Mouse (Mus musculus) layer of hippocampus, adult 2 months (tissue): Measurements from ENCODE around the gene Mdm2. TPM values are rescaled to one million over a fixed set of nuclear protein-coding genes. Genes with fewer than 3 reads are reported as not detected.
A peak's percentile ranks its signal among the peaks of the same experiment; 100 is the strongest.

ENCODE experiments used
- DNase-seq, 2 experiments: peaks; one replicate each; pipeline ENCODE4 v3.0.0; 2022; ENCODE audit warnings: low spot score in 2 of 2
- H3K27ac ChIP-seq: fragments of 200-600 bp; 2 replicates; pipeline ENCODE4 v1.8.1; 2022
- H3K4me3 ChIP-seq: fragments of 200-600 bp; 2 replicates; pipeline ENCODE4 v1.8.1; 2022; ENCODE audit warnings: mild to moderate bottlenecking
- CTCF ChIP-seq: fragments of 200-600 bp; conservative IDR thresholded peaks from 2 replicates; pipeline ENCODE4 v1.8.1; 2022; ENCODE audit warnings: antibody characterized with exemption, mild to moderate bottlenecking, moderate library complexity
- total RNA-seq, 2 experiments: library from RNA; stranded (reverse); gene quantifications; 2 replicates each; pipeline ENCODE4 v1.2.3; 2021

Gene Mdm2
- total RNA-seq, 2 experiments from 2014 or later, result 55.1 to 66.0 TPM

- Histone ChIP-seq H3K4me3 (no peak overlapping the region), H3K27ac (peak overlapping the region; percentile 88)
- no peak for TF ChIP-seq CTCF
- no peak for DNase-seq
These were observed 36.1 kb downstream of the Mdm2 start for GRCm38 (mm10) chr10:117674359-117675019.

- TF ChIP-seq CTCF, result no peak
- no peak for DNase-seq
- Histone ChIP-seq H3K4me3 (no peak overlapping the region), H3K27ac (peak overlapping the region; percentile 10; the same call in 1 of the 2 replicates)
These were observed 36.6 kb downstream of the Mdm2 start for GRCm38 (mm10) chr10:117673913-117674312.

DNA sequence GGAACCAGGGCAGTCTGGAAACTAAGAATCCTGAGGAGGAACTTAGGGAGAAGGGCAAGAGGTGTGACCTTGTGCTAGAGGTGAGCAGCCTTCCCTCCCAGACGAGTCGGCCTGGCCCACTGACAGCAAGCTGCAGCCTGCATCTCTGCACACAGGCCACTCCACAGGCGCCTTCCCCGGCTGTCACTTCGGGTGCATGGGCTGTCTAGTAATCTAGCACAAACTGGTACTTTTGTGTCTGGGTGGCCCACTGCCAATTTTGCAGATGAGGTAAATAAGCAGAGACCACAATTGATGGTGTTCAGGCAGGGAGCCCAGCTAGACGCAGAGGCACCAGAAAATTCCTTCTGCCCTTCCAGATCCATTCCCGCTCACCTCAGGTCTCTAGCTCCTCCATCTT is 37.9 kb downstream of the Mdm2 start:
- no peak for TF ChIP-seq CTCF
- peak; percentile 46 to 48 for DNase-seq
- Histone ChIP-seq H3K4me3 (no peak overlapping the region), H3K27ac (peak overlapping the region; percentile 75)

GRCm38 (mm10) chr10:117671930-117672666 is 38.5 kb downstream of the Mdm2 start:
- DNase-seq, result no peak
- H3K27ac ChIP-seq, result peak overlapping the region; percentile 75
- no peak overlapping the region for H3K4me3 ChIP-seq
- no peak for TF ChIP-seq CTCF

DNA sequence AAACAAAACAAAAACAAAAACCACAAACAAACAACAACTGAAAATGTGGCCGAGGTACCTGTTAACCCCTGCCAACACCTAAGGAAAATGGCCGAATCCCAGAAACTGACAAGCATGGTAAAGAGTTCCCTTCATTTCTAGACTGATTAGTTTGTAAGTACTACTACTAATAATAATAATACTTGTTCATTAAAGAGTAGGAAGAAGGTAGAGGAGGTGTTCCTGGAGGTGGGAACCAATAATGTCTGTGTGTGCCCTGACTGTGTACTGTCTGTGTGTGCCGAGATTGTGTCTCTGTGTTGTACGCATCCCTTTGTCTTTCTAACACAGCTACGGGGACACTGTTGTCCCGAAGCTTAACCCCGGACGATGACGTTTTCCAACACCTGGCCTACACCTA is 39.3 kb downstream of the Mdm2 start:
- peak overlapping the region; percentile 75; the same call in 1 of the 2 replicates for H3K27ac ChIP-seq
- no peak overlapping the region for H3K4me3 ChIP-seq
- TF ChIP-seq CTCF, result no peak
- no peak for DNase-seq

- Histone ChIP-seq H3K27ac (no peak overlapping the region), H3K4me3 (no peak overlapping the region)
- TF ChIP-seq CTCF, result no peak
- no peak for DNase-seq
These were observed 39.8 kb downstream of the Mdm2 start for GRCm38 (mm10) chr10:117670791-117671190.

GRCm38 (mm10) chr10:117670092-117670491 is 40.5 kb downstream of the Mdm2 start:
- no peak for TF ChIP-seq CTCF
- H3K27ac ChIP-seq, result 0 out of 2 replicates have a peak overlapping the region, but pooled peaks have one; percentile 36
- no peak for DNase-seq
- H3K4me3 ChIP-seq, result no peak overlapping the region

DNA sequence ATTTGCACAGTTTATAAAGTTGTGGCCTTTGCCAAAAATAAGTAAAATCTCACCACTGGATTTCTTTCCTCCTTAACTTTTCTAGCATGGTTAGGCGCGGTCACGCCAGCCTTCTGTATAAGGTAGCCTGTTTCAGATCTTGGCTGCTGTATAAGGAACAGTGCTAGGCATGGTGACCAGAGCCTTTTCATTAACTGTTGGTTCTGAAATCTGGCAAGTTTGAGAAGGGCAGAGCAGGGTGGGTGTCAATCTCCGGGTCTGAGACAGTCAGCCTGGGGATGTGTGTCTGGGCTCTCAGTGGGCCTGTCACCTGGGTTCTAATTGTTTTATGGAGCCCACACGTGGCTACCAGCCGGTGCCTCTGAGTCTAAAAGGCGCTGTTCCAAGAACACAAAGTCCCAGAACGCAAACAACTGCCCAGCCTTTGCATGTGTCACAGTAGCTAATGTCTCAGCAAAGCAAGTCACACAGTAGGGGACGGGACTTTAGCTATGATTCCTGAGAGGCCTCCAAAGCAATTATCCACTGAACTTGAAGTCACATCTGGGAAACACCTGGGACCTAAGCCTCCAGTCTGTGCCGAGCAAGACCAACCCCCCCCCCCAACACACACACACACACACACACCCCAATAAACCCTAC is 41.0 kb downstream of the Mdm2 start:
- H3K4me3 ChIP-seq, result no peak overlapping the region
- no peak for DNase-seq
- TF ChIP-seq CTCF, result no peak
- peak overlapping the region; percentile 46; the same call in 1 of the 2 replicates for H3K27ac ChIP-seq

- no peak overlapping the region for H3K4me3 ChIP-seq
- H3K27ac ChIP-seq, result peak overlapping the region; percentile 46; the same call in 1 of the 2 replicates
- DNase-seq, result no peak
- no peak for TF ChIP-seq CTCF
These were observed 41.8 kb downstream of the Mdm2 start for GRCm38 (mm10) chr10:117668546-117669300.

DNA sequence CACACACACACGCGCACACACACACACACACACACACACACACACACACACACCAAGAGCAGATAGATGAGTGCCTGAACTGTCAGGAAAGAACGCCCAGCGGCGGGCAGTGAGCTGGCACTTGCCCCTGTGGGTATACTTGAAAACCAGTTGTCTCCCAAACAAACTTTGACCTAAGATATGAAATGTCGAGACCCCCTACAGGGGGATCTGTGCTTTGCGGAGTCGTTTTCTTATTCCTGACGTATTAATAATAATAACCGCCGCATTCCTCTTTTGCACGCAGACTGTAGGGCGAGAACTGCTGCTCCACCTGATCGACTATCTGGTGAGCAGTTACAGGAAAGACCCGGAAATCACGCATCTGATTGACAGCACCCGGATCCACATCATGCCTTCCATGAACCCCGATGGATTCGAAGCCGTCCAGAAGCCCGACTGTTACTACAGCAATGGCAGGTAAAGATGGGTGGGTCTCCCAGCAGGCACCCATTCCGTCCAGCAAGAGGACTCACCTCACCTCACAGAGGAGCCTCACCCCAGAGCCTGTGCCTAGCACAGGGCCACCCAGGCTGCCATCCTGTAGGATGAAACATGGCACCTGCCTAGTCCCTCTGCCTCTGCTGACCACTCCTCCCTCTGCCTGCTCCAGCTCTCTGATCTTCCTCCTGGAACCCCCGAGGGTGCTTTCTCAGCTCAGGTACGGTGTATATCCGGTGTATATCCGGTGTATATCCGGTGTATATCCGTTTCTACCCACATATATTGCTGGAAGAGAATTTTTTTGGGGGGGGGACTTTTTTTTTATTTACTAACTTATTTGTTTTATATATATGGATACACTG is 42.7 kb downstream of the Mdm2 start:
- no peak for DNase-seq
- Histone ChIP-seq H3K27ac (no peak overlapping the region), H3K4me3 (no peak overlapping the region)
- no peak for TF ChIP-seq CTCF

DNA sequence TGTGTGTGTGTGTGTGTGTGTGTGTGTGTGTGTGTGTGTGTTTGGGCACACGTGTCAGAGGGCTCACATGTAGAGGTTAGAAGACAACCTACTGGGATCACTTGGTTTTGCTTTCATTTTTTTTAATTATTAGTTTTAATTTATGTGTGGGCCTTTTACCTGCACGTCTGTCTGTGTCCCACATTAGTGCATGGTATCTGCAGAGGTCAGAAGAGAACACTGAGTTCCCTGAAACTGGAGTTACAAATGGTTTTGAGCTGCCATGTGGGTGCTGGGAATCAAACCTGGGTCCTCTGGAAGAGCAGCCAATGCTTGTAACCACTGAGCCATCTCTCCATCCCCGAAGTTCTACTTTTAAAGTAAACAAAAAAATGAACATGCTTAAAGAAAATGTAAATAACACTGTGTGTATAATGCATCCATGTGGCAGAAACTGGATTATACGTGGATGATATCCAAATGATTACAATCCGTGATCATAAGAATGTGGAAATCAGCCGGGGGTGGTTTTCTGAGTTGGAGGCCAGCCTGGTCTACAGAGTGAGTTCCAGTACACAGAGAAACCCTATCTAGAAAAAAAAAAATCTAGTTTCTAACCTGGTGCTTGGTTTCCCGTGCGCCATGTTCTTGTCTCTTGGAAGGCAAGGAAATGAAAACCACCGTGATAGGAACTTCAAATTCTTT is 43.5 kb downstream of the Mdm2 start:
- no peak overlapping the region for H3K27ac ChIP-seq
- no peak for TF ChIP-seq CTCF
- H3K4me3 ChIP-seq, result no peak overlapping the region
- DNase-seq, result no peak
